Mouse (Mus musculus) monocyte, adult 5-6 weeks (primary cell): ENCODE data around the gene Car3. TPM values are rescaled to one million over a fixed set of nuclear protein-coding genes. Genes with fewer than 3 reads are reported as not detected.
A peak's percentile ranks its signal among the peaks of the same experiment; 100 is the strongest.

Experiments used
- ATAC-seq: fragments of 153-309, 156-312 bp; replicated peaks from 2 replicates; pipeline ENCODE4 v1.8.0; 2017; ENCODE audit warnings: mild to moderate bottlenecking; ENCODE audit not compliant: low TSS enrichment, insufficient number of reproducible peaks, severe bottlenecking, poor library complexity, low FRiP score
- total RNA-seq: library from RNA; stranded (forward); fragments of 200-1000, 200-491, 200-594 nt; gene quantifications from 3 replicates; pipeline ENCODE4 v1.2.3, GENCODE M21; 2017

Car3 gene
- total RNA-seq, 1 experiment from 2014 or later = not detected

DNA sequence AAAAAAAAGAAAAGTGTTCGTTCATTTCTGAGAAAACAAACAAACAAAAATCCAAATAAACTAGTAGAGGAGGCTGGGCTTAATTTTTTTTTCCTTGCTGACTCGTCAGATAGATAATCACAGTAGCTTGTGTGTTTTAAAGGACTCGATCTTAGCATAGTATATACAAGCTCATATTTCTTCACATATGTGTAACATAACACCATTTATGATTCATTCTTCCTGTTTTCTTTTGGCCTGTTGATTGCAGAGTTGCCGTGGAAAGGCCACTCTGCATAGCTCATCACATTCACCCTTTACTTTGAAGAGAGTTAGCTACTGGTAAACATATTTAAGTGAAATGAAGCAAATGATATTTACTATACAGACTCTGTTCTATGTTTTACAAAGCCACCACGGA is 30.4 kb downstream of the Car3 start:
- ATAC-seq = peak; percentile 63; the same call in 1 of the 2 replicates

DNA sequence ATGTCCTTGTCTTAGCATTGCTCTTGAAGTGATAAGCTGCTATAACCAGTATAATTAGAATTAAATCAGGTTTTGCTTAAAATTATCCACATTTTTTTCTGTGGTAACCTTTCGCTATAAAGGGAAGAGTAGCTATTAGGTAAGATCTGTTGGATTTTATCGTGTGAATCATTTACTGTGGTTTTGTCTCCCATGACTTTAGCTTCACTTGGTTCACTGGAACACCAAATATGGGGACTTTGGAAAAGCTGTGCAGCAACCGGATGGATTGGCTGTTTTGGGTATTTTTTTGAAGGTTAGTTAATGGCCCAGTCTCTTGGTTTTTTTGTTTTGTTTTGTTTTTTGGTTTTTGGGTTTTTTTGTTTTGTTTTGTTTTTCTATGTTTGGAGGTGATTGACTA is 32.0 kb downstream of the Car3 start:
- no peak for ATAC-seq

- ATAC-seq = no peak
These were observed 34.5 kb downstream of the Car3 start for GRCm38 (mm10) chr3:14897770-14898169.

DNA sequence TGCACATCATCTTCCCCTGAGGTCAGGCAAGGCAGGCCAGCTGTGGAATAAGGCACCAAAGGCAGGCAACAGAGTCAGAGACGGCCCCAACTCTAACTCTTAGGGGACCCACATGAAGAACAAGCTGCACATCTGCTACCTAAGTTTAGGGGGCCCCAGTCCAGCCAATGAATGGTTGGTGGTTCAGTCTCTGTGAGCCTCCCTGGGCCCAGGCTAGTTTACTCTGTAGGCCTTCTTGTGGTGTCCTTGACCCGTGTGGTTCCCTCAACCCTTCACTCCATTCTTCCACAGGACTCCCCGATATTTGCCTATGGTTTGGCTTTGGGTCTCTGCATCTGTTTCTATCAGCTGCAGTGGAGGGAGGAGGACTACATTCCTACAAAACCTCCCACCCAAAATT is 40.1 kb downstream of the Car3 start:
- no peak for ATAC-seq

GRCm38 (mm10) chr3:14904165-14904564 is 40.9 kb downstream of the Car3 start:
- no peak for ATAC-seq

DNA sequence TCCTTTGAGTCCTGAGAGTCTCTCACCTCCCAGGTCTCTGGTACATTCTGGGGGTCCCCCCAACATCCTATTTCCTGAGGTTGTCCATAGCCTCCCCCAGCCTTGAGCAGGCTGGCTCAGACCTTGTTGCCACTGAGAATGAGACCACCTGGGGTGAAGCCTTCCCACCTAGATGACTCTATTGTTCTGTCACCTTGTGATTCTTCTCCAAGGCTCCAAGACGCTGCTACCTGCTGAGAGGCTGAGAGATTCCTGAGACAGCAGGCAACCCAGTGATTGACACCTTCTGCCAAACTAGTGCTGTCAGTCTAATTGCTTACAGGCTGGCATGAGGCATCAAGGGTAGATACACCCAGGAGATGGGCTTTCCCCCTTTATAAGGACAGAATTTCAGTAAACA is 44.0 kb downstream of the Car3 start:
- ATAC-seq = no peak

- no peak for ATAC-seq
These were observed 48.8 kb downstream of the Car3 start for GRCm38 (mm10) chr3:14911992-14912582.

- ATAC-seq = no peak
These were observed 50.5 kb downstream of the Car3 start for GRCm38 (mm10) chr3:14913774-14914173.

DNA sequence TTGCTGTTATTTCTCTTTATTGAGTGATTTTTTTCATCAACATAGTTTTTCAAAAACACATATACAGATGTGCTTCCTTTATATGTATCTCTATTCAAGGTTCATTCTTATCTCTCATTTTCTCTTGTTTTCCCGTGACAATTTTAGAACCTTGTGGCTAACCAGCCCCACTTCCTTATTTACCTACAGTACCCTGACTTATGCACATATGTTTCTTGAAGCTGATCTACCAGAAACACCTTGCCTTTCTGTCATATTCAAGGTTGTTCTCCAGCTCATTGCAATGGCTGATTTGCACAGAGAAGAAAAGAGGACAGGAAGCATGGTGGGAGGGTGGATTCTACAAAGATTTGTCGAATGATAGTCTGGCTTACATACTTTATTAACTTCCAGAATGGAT is 52.0 kb downstream of the Car3 start:
- no peak for ATAC-seq

GRCm38 (mm10) chr3:14917261-14917660 is 53.9 kb downstream of the Car3 start:
- ATAC-seq = no peak

Other genes starting within 250 kb of the Car3 start
- gene Car13, start 221.8 kb upstream of the Car3 start, total RNA-seq = 0.53 to 1.4 TPM in 2 of 3 replicates, not detected in the other
- gene Car1, start 55.1 kb upstream of the Car3 start, total RNA-seq = not detected in 3 replicates
- gene Car2, start 22.8 kb downstream of the Car3 start, total RNA-seq = 64.7 to 78.1 TPM (median 74.3 TPM) in 3 replicates